Mouse (Mus musculus) C2C12 (cell line): ENCODE data around the gene Tspan9. TPM values are rescaled to one million over a fixed set of nuclear protein-coding genes. Genes with fewer than 3 reads are reported as not detected.

ENCODE experiments used
- H3K27me3 ChIP-seq: one replicate; pipeline ENCODE4 v1.6.1; 2011; ENCODE audit not compliant: control insufficient read depth, insufficient read depth, insufficient read length
- H3K36me3 ChIP-seq: one replicate; pipeline ENCODE4 v1.6.1; 2011; ENCODE audit not compliant: control insufficient read depth, insufficient read depth
- H3K4me3 ChIP-seq: one replicate; pipeline ENCODE4 v1.5.1; 2011; ENCODE audit warnings: mild to moderate bottlenecking, control low read depth; ENCODE audit not compliant: poor library complexity, insufficient read depth, severe bottlenecking
- H3K79me2 ChIP-seq: one replicate; pipeline ENCODE4 v1.6.1; 2011; ENCODE audit not compliant: control insufficient read depth, insufficient read depth
- H3K79me3 ChIP-seq: one replicate; pipeline ENCODE4 v1.6.1; 2011; ENCODE audit warnings: low read depth, control low read depth
- H3ac ChIP-seq: one replicate; pipeline ENCODE3; 2011; ENCODE audit warnings: low read depth; ENCODE audit not compliant: control insufficient read depth, insufficient read length
- CEBPB ChIP-seq: IDR thresholded peaks from one replicate; pipeline ENCODE4 v1.6.1; 2011; ENCODE audit warnings: low read depth, mild to moderate bottlenecking, control low read depth, moderate library complexity
- CTCF ChIP-seq: IDR thresholded peaks from one replicate; pipeline ENCODE4 v1.5.1; 2011; ENCODE audit not compliant: control insufficient read depth, insufficient read depth, insufficient read length
- FOSL1 ChIP-seq: IDR thresholded peaks from one replicate; pipeline ENCODE4 v1.8.0; 2011; ENCODE audit warnings: mild to moderate bottlenecking, low read length; ENCODE audit not compliant: poor library complexity, insufficient read depth, severe bottlenecking
- MAX ChIP-seq: IDR thresholded peaks from one replicate; pipeline ENCODE4 v1.6.1; 2011; ENCODE audit warnings: mild to moderate bottlenecking, control low read depth
- MYOD1 ChIP-seq: IDR thresholded peaks from one replicate; pipeline ENCODE4 v1.6.1; 2011; ENCODE audit warnings: low read depth; ENCODE audit not compliant: control insufficient read depth, insufficient read length
- MYOG ChIP-seq: IDR thresholded peaks from one replicate; pipeline ENCODE4 v1.6.1; 2011; ENCODE audit not compliant: control insufficient read depth, insufficient read length; ENCODE audit errors: extremely low read depth
- USF1 ChIP-seq: IDR thresholded peaks from one replicate; pipeline ENCODE4 v1.6.1; 2011; ENCODE audit warnings: low read depth, mild to moderate bottlenecking, control low read depth, moderate library complexity
- polyA plus RNA-seq: library from polyadenylated mRNA; unstranded; fragments of >200 nt; fragmentation: generic; extraction: Trizol; gene quantifications from one replicate; pipeline ENCODE4 v1.2.1, GENCODE M21; 2012; ENCODE audit warnings: missing spikeins

Tspan9 gene
- polyA plus RNA-seq, 1 experiment = 57.6 TPM

- peaks cover 4% of the 10 kb centered on the region for H3K27me3 ChIP-seq
- H3ac ChIP-seq = no peak overlapping the region
- H3K4me3 ChIP-seq = no peak overlapping the region
- no peaks in the 10 kb centered on the region for H3K36me3 ChIP-seq
- H3K79me2 ChIP-seq = no peaks in the 10 kb centered on the region
- no peak for TF ChIP-seq MYOG
- TF ChIP-seq CEBPB = no peak
- no peak for TF ChIP-seq MAX
- no peak for TF ChIP-seq MYOD1
- no peak for TF ChIP-seq FOSL1
- TF ChIP-seq CTCF = no peak
- TF ChIP-seq USF1 = no peak
- no peaks in the 10 kb centered on the region for H3K79me3 ChIP-seq
Measured at GRCm38 (mm10) chr6:128156476-128156875, 13.1 kb upstream of the Tspan9 start.

GRCm38 (mm10) chr6:128155935-128156334 lies 12.5 kb upstream of the Tspan9 start:
- Histone ChIP-seq H3K4me3 (no peak overlapping the region), H3K27me3 (peaks cover 4% of the 10 kb centered on the region), H3ac (no peak overlapping the region), H3K79me2 (no peaks in the 10 kb centered on the region), H3K36me3 (no peaks in the 10 kb centered on the region), H3K79me3 (no peaks in the 10 kb centered on the region)
- TF ChIP-seq USF1 (no peak), CEBPB (no peak), MYOD1 (no peak), MYOG (no peak), FOSL1 (no peak), CTCF (no peak), MAX (no peak)

DNA sequence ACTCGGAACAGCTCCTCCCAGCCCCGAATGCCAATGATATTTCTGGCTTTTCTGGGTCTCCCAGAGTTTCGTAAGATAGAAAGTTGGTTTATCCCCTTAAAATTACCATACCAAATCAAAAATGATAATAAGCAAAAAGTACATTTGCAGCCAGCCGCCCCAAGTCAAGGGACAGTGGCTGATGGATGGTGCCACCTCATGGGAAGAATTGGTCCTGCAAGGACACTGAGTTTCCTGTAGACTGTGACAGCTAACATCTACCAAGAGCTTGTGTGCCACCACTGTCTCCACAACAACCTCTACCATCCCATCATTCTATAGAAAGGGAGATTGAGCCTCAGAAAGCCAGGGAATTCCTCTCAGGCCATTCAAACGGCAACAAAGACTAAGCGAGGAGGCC lies 2.4 kb upstream of the Tspan9 start:
- Histone ChIP-seq H3ac (no peak overlapping the region), H3K79me3 (no peaks in the 10 kb centered on the region), H3K4me3 (no peak overlapping the region), H3K36me3 (no peaks in the 10 kb centered on the region), H3K27me3 (no peaks in the 10 kb centered on the region), H3K79me2 (no peaks in the 10 kb centered on the region)
- TF ChIP-seq CEBPB (no peak), MAX (no peak), CTCF (peak; percentile 57), MYOG (no peak), MYOD1 (no peak), USF1 (no peak), FOSL1 (no peak)

- Histone ChIP-seq H3ac (peak overlapping the region; percentile 72), H3K4me3 (peak overlapping the region; percentile 34), H3K36me3 (no peaks in the 10 kb centered on the region), H3K79me3 (no peaks in the 10 kb centered on the region), H3K27me3 (no peaks in the 10 kb centered on the region), H3K79me2 (no peaks in the 10 kb centered on the region)
- TF ChIP-seq MAX (no peak), MYOD1 (no peak), MYOG (no peak), CEBPB (no peak), CTCF (no peak), USF1 (no peak), FOSL1 (no peak)
Measured at GRCm38 (mm10) chr6:128142369-128143278, 770 bp downstream of the Tspan9 start.

DNA sequence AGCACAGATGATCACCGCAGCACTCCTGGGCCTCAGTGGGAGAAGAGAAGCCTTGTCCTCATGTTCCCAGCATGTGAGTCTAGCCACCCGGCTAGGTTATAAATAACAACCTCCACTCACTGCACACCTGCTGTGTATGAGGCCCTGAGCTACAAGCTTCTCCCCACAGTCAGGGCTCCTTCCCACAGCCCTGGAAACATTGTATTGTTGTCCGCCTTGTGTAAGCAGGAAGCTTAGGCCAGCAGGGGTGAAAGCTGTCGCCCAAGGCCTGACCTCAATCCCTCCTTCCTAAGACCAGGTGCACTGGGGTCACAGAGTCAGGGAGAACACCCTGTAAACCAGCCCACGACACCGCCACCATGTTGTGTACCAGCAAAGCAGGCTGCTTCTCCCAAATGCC lies 2.7 kb downstream of the Tspan9 start:
- Histone ChIP-seq H3ac (no peak overlapping the region), H3K27me3 (no peaks in the 10 kb centered on the region), H3K36me3 (no peaks in the 10 kb centered on the region), H3K4me3 (no peak overlapping the region), H3K79me3 (no peaks in the 10 kb centered on the region), H3K79me2 (no peaks in the 10 kb centered on the region)
- TF ChIP-seq MYOG = no peak

DNA sequence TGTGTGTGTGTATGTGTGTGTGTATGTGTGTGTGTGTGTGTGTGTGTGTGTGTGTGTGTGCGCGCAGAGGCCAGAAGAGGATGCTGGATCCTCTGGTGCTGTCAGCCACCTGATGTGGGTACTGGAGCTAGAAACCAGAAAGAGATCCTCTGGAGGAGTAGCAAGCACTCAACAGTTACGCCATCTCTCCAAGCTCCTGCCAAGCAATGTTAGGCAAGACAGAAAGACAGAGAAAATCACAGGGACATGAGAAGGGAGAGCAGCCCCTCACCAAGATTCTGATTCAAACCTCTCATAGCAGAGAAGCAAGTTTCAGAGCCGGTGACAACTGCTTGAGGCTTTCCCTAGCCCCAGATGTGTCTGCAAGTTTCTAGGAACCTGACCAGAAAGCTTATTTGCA lies 5.5 kb downstream of the Tspan9 start:
- H3K27me3 ChIP-seq = no peaks in the 10 kb centered on the region
- H3ac ChIP-seq = no peak overlapping the region
- no peaks in the 10 kb centered on the region for H3K79me2 ChIP-seq
- H3K4me3 ChIP-seq = no peak overlapping the region
- no peaks in the 10 kb centered on the region for H3K36me3 ChIP-seq
- TF ChIP-seq MAX = no peak
- no peak for TF ChIP-seq MYOD1
- TF ChIP-seq CEBPB = no peak
- TF ChIP-seq USF1 = no peak
- TF ChIP-seq CTCF = no peak
- TF ChIP-seq FOSL1 = no peak
- TF ChIP-seq MYOG = no peak
- no peaks in the 10 kb centered on the region for H3K79me3 ChIP-seq
